Mouse (Mus musculus) testis, postnatal 14 days (tissue): ENCODE results near the gene Fktn.
"Not testable (repeated sequence)": the region's sequence is repeated elsewhere in the genome, so short reads cannot be mapped to it uniquely, and the experiment has no call there.

Source experiments
- DNase-seq: peaks from one replicate; pipeline ENCODE4 v3.0.0; 2021; ENCODE audit warnings: low spot score

Fktn gene

GRCm38 (mm10) chr4:53713704-53714050 is at the start of gene Fktn:
Gene Fktn (plus strand): TSS chr4:53713998.
- DNase-seq: no peak

- DNase-seq: no peak
These were observed 31.7 kb upstream of the Fktn start for GRCm38 (mm10) chr4:53682092-53682491.

- no peak for DNase-seq
These were observed 24.8 kb upstream of the Fktn start for GRCm38 (mm10) chr4:53688965-53689364.

- no peak for DNase-seq
These were observed 22.4 kb upstream of the Fktn start for GRCm38 (mm10) chr4:53691418-53691817.

- not testable (repeated sequence) for DNase-seq
These were observed 4.6 kb upstream of the Fktn start for GRCm38 (mm10) chr4:53709166-53709565.

GRCm38 (mm10) chr4:53710021-53710420 is 3.8 kb upstream of the Fktn start:
- DNase-seq: no peak

GRCm38 (mm10) chr4:53710555-53711328 is 3.1 kb upstream of the Fktn start:
- no peak for DNase-seq

- DNase-seq: peak; percentile 91
These were observed 435 bp downstream of the Fktn start for GRCm38 (mm10) chr4:53714051-53714814.

- DNase-seq: no peak
These were observed 2.2 kb downstream of the Fktn start for GRCm38 (mm10) chr4:53715977-53716376.

GRCm38 (mm10) chr4:53717546-53717945 is 3.7 kb downstream of the Fktn start:
- no peak for DNase-seq

- DNase-seq: no peak
These were observed 4.5 kb downstream of the Fktn start for GRCm38 (mm10) chr4:53718261-53718660.

- no peak for DNase-seq
These were observed 8.7 kb downstream of the Fktn start for GRCm38 (mm10) chr4:53722506-53722905.

- not testable (repeated sequence) for DNase-seq
These were observed 12.3 kb downstream of the Fktn start for GRCm38 (mm10) chr4:53726100-53726499.

GRCm38 (mm10) chr4:53728121-53728520 is 14.3 kb downstream of the Fktn start:
- no peak for DNase-seq

GRCm38 (mm10) chr4:53738956-53739616 is 25.3 kb downstream of the Fktn start:
- no peak for DNase-seq

GRCm38 (mm10) chr4:53749831-53750230 is 36.0 kb downstream of the Fktn start:
- DNase-seq: no peak

- DNase-seq: no peak
These were observed 36.8 kb downstream of the Fktn start for GRCm38 (mm10) chr4:53750391-53751120.

- DNase-seq: no peak
These were observed 43.2 kb downstream of the Fktn start for GRCm38 (mm10) chr4:53757030-53757429.

GRCm38 (mm10) chr4:53758764-53759163 is 45.0 kb downstream of the Fktn start:
- no peak for DNase-seq

- DNase-seq: no peak
These were observed 45.9 kb downstream of the Fktn start for GRCm38 (mm10) chr4:53759678-53760077.

GRCm38 (mm10) chr4:53762501-53762900 is 48.7 kb downstream of the Fktn start:
- no peak for DNase-seq
